Mouse (Mus musculus) megakaryocyte, embryonic 14.5 days (primary cell): ENCODE data around the gene Lrba.

Experiments used
- FLI1 ChIP-seq: IDR thresholded peaks from 2 replicates; pipeline ENCODE4 v1.6.1; 2012; ENCODE audit warnings: low read length, inconsistent platforms, mixed read lengths
- GATA1 ChIP-seq: IDR thresholded peaks from 3 replicates; pipeline ENCODE4 v1.6.1; 2012; ENCODE audit warnings: mixed read lengths, low read length, inconsistent platforms, borderline replicate concordance

DNA sequence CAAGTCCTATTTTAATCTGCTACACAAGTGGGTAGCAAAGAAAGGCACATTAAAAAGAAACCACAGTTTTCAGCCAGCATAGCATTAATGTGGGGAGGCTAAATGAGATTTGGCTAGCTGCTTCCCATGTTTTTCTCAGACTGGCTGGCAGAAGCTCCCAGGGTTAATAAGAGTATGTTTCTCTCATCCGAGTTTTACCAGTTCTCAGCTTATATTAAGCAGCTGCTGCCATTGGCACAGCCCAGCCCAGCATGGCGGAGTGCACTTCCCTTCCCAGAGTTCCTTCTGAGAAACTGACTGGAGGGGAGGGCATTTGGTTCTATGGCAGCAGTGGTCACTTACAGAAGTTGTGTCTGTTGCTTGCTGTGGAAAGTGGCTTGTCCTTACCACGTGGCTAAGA is 514.4 kb downstream of the Lrba start:
- TF ChIP-seq GATA1 (no peak), FLI1 (no peak)
